Mouse (Mus musculus) kidney, postnatal 0 days (tissue): ENCODE results near the gene Cacna1c. TPM values are rescaled to one million over a fixed set of nuclear protein-coding genes. Genes with fewer than 3 reads are reported as not detected.

Experiments used
- ATAC-seq: fragments of 200-750 bp; cut with Nextera tagmentation; replicated peaks from 2 replicates; pipeline ENCODE4 v1.8.0; 2017; ENCODE audit warnings: low read depth, moderate number of reproducible peaks, moderate TSS enrichment, moderate library complexity; ENCODE audit not compliant: low FRiP score
- DNase-seq: peaks from one replicate; pipeline ENCODE4 v3.0.0-alpha.2; 2016; ENCODE audit warnings: low spot score
- H3K27ac ChIP-seq: fragments of 300-500 bp; sonication (generic); 2 replicates; pipeline ENCODE4 v1.5.1; 2014; ENCODE audit warnings: mild to moderate bottlenecking
- H3K27me3 ChIP-seq: fragments of 300-500 bp; sonication (generic); 2 replicates; pipeline ENCODE4 v1.6.1; 2014; ENCODE audit warnings: low read length, mixed read lengths; ENCODE audit not compliant: insufficient read depth
- H3K36me3 ChIP-seq: fragments of 300-500 bp; sonication (generic); 2 replicates; pipeline ENCODE4 v1.6.1; 2014; ENCODE audit warnings: low read length, mixed read lengths; ENCODE audit not compliant: insufficient read depth
- H3K4me1 ChIP-seq: fragments of 300-500 bp; sonication (generic); replicated peaks from 2 replicates; pipeline ENCODE4 v1.6.1; 2014; ENCODE audit warnings: antibody characterized with exemption, low read length, mixed read lengths; ENCODE audit not compliant: insufficient read depth
- H3K4me2 ChIP-seq: fragments of 300-500 bp; sonication (generic); 2 replicates; pipeline ENCODE4 v1.6.1; 2014; ENCODE audit warnings: mild to moderate bottlenecking, low read length, moderate library complexity, mixed read lengths
- H3K4me3 ChIP-seq: fragments of 300-500 bp; sonication (generic); replicated peaks from 2 replicates; pipeline ENCODE4 v1.5.1; 2014; ENCODE audit warnings: low read depth, low read length
- H3K9ac ChIP-seq: fragments of 300-500 bp; sonication (generic); 2 replicates; pipeline ENCODE4 v1.6.1; 2014; ENCODE audit warnings: low read depth, low read length
- H3K9me3 ChIP-seq: fragments of 300-500 bp; sonication (generic); replicated peaks from 2 replicates; pipeline ENCODE4 v1.6.1; 2016; ENCODE audit warnings: low read length, inconsistent platforms, mixed read lengths
- CTCF ChIP-seq: IDR thresholded peaks from 2 replicates; pipeline ENCODE4 v1.5.1; 2016; ENCODE audit warnings: antibody characterized with exemption, low read depth, mild to moderate bottlenecking, moderate library complexity
- WGBS: fragments of 180-500 bp; shearing (Covaris S2); extraction: QIAGEN DNeasy Blood & Tissue Kit; methylation state at CpG from one replicate; pipeline ENCODE4 v1.1.7; 2014; 5-methylcytosine and 5-hydroxymethylcytosine counted together
- polyA plus RNA-seq: library from polyadenylated mRNA; unstranded; fragments of >200 nt; fragmentation: Nextera tagmentation; extraction: Ambion mirVana; gene quantifications from 2 replicates; pipeline ENCODE4 v1.2.1, GENCODE M21; 2015

Cacna1c gene
- polyA plus RNA-seq, 1 experiment from 2014 or later = 1.3 TPM

DNA sequence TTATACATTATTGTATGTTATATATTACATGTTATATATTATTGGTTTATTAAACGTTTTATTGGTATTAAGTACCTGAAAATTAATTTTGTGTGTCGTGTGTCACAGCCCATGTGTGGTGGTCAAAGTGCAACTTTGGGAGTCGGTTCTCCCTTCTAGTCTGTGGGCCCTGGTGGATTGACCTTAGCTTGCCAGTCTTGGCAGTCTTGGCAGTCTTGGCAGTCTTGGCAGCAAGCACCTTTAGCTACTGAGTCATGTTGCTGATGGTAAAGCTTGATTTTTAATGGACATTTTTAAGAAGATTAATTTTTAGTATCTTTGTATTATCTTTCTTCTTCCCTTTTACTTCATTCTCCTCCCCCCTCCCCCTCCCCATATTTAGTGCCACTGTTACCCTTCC, 574.8 kb downstream of the Cacna1c start:
- Histone ChIP-seq H3K4me3 (no peak overlapping the region), H3K9ac (no peak overlapping the region), H3K27ac (no peak overlapping the region), H3K4me1 (no peaks in the 10 kb centered on the region), H3K4me2 (no peak overlapping the region), H3K27me3 (no peaks in the 10 kb centered on the region), H3K36me3 (no peaks in the 10 kb centered on the region), H3K9me3 (no peaks in the 10 kb centered on the region)
- no peak for ATAC-seq
- DNase-seq = no peak
- TF ChIP-seq CTCF = no peak
- 88% methylated on average over 3 of the region's 3 CpGs for WGBS

DNA sequence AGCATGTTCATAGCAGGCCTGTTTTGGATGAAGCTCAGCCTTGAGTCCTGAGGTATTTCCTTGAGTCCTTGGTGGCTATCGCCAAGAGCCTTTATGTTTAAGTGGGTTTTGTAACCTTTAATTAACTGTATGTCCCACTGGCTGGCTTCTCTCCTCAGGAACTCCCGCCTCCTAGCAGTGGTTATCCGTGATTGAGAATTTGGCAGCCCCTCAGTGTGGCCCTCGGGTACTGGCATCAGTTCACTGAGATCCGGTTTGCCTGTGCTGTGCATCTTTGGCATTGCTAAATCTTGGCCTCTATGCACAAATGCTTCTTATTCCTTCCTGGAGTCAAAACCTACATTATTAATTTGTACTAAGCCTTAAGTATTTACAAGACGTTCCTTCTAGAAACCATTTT, 587.3 kb downstream of the Cacna1c start:
- Histone ChIP-seq H3K9ac (no peak overlapping the region), H3K36me3 (no peaks in the 10 kb centered on the region), H3K4me3 (no peak overlapping the region), H3K9me3 (no peaks in the 10 kb centered on the region), H3K4me1 (no peaks in the 10 kb centered on the region), H3K27ac (no peak overlapping the region), H3K27me3 (no peaks in the 10 kb centered on the region), H3K4me2 (no peak overlapping the region)
- ATAC-seq (no peak), DNase-seq (no peak)
- no peak for TF ChIP-seq CTCF
- 88% methylated on average over 6 of the region's 6 CpGs for WGBS

DNA sequence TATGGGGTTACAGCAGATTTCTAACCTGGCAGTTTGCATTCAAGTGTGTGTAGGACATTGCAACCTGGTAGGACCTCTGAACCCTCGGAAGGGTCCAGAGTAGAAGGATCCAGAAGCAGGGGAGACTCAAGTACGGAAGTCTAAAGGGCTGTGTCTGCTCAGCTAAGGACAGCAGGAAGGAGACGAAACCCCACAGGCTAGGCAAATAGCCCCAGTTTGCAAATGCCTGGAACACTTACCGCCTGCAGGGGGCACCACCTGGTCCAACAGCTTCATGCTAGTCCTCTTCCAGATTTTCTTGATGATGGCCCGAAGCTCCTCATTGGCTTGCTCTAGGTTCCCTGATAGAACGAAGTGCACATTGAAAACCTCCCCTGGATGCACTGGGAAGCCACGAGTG, 590.2 kb downstream of the Cacna1c start:
- 77% methylated on average over 7 of the region's 7 CpGs for WGBS

DNA sequence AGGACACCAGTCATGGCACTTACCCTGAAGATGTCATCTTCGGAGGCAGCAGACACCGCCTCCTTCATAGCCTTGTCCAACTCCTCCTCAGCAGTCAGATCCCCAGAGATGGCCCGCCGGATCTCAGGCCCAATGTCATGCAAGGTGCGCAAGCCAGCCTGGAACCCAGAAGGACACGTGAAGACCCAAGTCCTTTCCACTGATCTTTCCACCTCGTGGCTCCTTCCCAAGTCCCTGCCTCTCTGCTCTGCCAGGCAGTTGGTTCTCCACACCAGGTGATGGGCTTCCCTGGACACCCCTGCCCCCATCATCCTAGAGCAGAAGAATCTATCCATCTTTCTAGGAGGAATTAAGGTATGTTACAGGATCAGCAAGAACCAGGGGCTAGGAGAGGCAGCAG, 592.4 kb downstream of the Cacna1c start:
- Histone ChIP-seq H3K27ac (no peak overlapping the region), H3K9ac (no peak overlapping the region), H3K27me3 (no peaks in the 10 kb centered on the region), H3K36me3 (no peaks in the 10 kb centered on the region), H3K4me3 (no peak overlapping the region), H3K9me3 (no peaks in the 10 kb centered on the region), H3K4me2 (no peak overlapping the region), H3K4me1 (no peaks in the 10 kb centered on the region)
- WGBS = 93% methylated on average over 7 of the region's 7 CpGs
- no peak for TF ChIP-seq CTCF
- ATAC-seq = no peak
- no peak for DNase-seq

More for the DNA sequence above, 590.2 kb downstream of the Cacna1c start:
- H3K27me3 ChIP-seq = no peaks in the 10 kb centered on the region
- H3K4me2 ChIP-seq = no peak overlapping the region
- DNase-seq (peak; percentile 2), ATAC-seq (no peak)
- TF ChIP-seq CTCF = peak; percentile 42; the same call in 1 of the 2 replicates
- no peak overlapping the region for H3K9ac ChIP-seq
- no peak overlapping the region for H3K27ac ChIP-seq
- no peaks in the 10 kb centered on the region for H3K36me3 ChIP-seq
- no peak overlapping the region for H3K4me3 ChIP-seq
- no peaks in the 10 kb centered on the region for H3K4me1 ChIP-seq
- no peaks in the 10 kb centered on the region for H3K9me3 ChIP-seq

DNA sequence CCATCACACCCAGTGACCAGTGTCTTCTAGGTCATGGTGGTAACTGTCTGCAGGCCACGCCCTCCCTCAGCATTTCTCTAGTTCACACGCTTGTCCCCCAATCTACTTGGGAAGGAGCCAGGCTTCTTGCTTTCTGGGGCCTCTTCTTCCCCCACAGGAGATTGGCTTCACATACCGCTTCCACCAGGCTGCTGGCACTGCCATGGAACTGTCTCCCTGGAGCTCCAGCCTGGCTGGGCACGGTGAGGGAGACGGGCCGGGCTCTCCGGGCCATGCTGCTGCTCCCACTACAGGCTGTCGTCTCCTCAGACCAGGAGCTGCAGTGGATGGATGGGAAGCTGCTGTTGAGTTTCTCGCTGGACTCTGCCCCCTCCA, 600.5 kb downstream of the Cacna1c start:
- no peak overlapping the region for H3K4me3 ChIP-seq
- DNase-seq (no peak), ATAC-seq (no peak)
- no peak for TF ChIP-seq CTCF
- no peaks in the 10 kb centered on the region for H3K36me3 ChIP-seq
- 72% methylated on average over 9 of the region's 9 CpGs for WGBS
- no peaks in the 10 kb centered on the region for H3K9me3 ChIP-seq
- H3K4me1 ChIP-seq = no peaks in the 10 kb centered on the region
- H3K27ac ChIP-seq = no peak overlapping the region
- no peaks in the 10 kb centered on the region for H3K27me3 ChIP-seq
- H3K4me2 ChIP-seq = no peak overlapping the region
- no peak overlapping the region for H3K9ac ChIP-seq

- H3K4me1 ChIP-seq = no peaks in the 10 kb centered on the region
- DNase-seq (no peak), ATAC-seq (no peak)
- H3K4me2 ChIP-seq = no peak overlapping the region
- H3K36me3 ChIP-seq = no peaks in the 10 kb centered on the region
- WGBS = 74% methylated on average over 10 of the region's 10 CpGs
- H3K4me3 ChIP-seq = no peak overlapping the region
- no peaks in the 10 kb centered on the region for H3K27me3 ChIP-seq
- H3K27ac ChIP-seq = no peak overlapping the region
- no peaks in the 10 kb centered on the region for H3K9me3 ChIP-seq
- no peak for TF ChIP-seq CTCF
- H3K9ac ChIP-seq = no peak overlapping the region
Observed at GRCm38 (mm10) chr6:118594833-118595680, 601.2 kb downstream of the Cacna1c start.
